Mouse (Mus musculus) urinary bladder, postnatal 0 days (tissue): Measurements from ENCODE around the gene C87414. TPM values are rescaled to one million over a fixed set of nuclear protein-coding genes. Genes with fewer than 3 reads are reported as not detected.

Experiments
- polyA plus RNA-seq: library from polyadenylated mRNA; unstranded; fragments of >200 nt; fragmentation: Nextera tagmentation; extraction: Ambion mirVana; gene quantifications from 2 replicates; pipeline ENCODE4 v1.2.1, GENCODE M21; 2015

C87414 gene
- not detected in 2 replicates for polyA plus RNA-seq

DNA sequence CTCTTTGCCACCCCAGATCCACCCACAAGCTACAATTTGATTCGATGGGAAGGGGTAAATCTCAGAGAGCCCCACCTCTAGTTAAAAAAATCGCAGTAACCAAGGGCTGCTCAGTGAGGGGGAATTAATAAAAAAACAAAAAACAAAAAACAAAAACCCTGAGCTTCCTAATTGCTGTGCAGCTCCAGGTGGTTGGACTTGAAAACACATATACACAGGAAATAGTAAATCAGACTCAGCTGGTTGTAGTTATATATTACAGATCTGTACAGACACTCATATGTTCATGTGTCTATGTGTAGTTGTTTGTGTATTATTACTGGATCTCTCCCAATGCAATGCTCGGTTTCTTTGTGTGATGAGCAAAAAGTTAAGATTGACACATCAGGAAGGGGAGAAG is at the start of gene C87414:
C87414 (minus strand) TSS at position 101 of the 400 bp plus-strand sequence.

Other genes starting within 250 kb of the C87414 start
- gene Gm16427, start 131.4 kb downstream of the C87414 start, polyA plus RNA-seq, result not detected in 2 replicates
- gene Gm7792, start 172.2 kb upstream of the C87414 start, polyA plus RNA-seq, result not detected in 2 replicates